Mouse (Mus musculus): ENCODE measurements around the gene Pde4b. TPM values are rescaled to one million over a fixed set of nuclear protein-coding genes. Genes with fewer than 3 reads are reported as not detected.

Pde4b gene
- polyA plus RNA-seq, 1 experiment from 2014 or later, result 44.5 TPM

DNA sequence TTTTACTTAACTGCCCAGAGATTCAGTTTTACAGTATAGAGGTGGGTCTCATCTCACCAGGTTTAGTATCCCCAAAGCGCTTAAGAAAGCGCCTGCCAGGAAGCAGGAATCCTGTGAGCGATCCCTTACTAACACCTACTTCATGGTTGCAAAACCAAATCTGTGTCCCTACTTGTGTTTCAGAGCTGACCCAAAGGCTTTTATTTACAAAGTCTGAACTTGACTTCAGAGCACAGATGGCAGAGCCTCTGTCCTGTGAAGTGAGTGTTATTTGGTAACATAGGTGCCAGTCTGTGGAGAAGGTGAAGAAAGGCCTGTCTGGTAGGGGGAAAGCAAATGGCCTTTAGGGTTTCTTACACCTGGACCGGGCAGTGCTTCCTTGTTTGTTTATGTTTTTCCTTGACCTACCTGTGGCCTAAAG, 486.0 kb downstream of the Pde4b start:
- Histone ChIP-seq H3K4me2 (replicated peaks; ENCODE audit: low read depth, low read length) (peak overlapping the region; percentile 56), H3K9me3 (ENCODE audit: low read length) (no peaks in the 10 kb centered on the region), H3K27ac (ENCODE audit: low read length) (peak overlapping the region; percentile 69), H3K4me1 (ENCODE audit: insufficient read depth, low read depth, low read length) (peaks cover 15% of the 10 kb centered on the region), H3K9ac (replicated peaks; ENCODE audit: low read depth) (peak overlapping the region; percentile 59), H3K27me3 (replicated peaks; ENCODE audit: insufficient read depth, low read length) (no peaks in the 10 kb centered on the region), H3K4me3 (ENCODE audit: low read depth, low read length) (peak overlapping the region; percentile 47), H3K36me3 (ENCODE audit: insufficient read depth, low read length) (no peaks in the 10 kb centered on the region)
- no peak for TF ChIP-seq CTCF (IDR thresholded peaks at IDR 0.05)
- ATAC-seq (no peak), DNase-seq (ENCODE audit: low spot score) (no peak)
- WGBS, result 47% methylated on average over 4 of the region's 4 CpGs

DNA sequence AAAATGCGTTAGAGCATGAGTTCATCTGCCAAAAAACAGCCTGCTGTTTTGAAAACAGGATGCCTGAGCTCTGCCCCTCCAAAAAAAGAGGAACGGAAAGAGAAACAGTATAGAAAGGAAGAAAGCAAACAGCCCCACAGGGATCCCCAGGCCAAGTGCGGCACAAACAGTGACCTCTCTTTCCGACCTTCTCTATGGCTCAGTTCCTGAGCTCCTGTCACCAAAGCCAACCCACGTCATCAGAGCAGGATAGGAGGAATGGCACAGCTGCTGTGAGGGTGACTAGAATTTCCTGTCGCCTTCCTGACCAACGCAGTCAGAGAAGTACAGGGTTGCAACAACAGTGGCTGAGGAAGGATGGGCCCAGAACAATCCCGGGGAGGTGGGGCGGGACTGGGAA, 486.9 kb downstream of the Pde4b start:
- ATAC-seq (peak; percentile 61), DNase-seq (ENCODE audit: low spot score) (peak; percentile 85)
- TF ChIP-seq CTCF (IDR thresholded peaks at IDR 0.05), result no peak
- TF ChIP-seq EP300 (IDR thresholded peaks at IDR 0.05), result peak; percentile 83
- no peaks in the 10 kb centered on the region for H3K27me3 ChIP-seq (replicated peaks; ENCODE audit: insufficient read depth, low read length)
- peak overlapping the region; percentile 69 for H3K27ac ChIP-seq (ENCODE audit: low read length)
- 15% methylated on average over 9 of the region's 9 CpGs for WGBS
- peaks cover 8% of the 10 kb centered on the region; the same call in 1 of the 2 replicates for H3K4me1 ChIP-seq (ENCODE audit: insufficient read depth, low read depth, low read length)
- no peaks in the 10 kb centered on the region for H3K36me3 ChIP-seq (ENCODE audit: insufficient read depth, low read length)
- H3K9me3 ChIP-seq (ENCODE audit: low read length), result no peaks in the 10 kb centered on the region
- H3K4me3 ChIP-seq (ENCODE audit: low read depth, low read length), result peak overlapping the region; percentile 47; the same call in 1 of the 2 replicates
- H3K4me2 ChIP-seq (replicated peaks; ENCODE audit: low read depth, low read length), result peak overlapping the region; percentile 56
- H3K9ac ChIP-seq (replicated peaks; ENCODE audit: low read depth), result peak overlapping the region; percentile 59; the same call in 1 of the 2 replicates

DNA sequence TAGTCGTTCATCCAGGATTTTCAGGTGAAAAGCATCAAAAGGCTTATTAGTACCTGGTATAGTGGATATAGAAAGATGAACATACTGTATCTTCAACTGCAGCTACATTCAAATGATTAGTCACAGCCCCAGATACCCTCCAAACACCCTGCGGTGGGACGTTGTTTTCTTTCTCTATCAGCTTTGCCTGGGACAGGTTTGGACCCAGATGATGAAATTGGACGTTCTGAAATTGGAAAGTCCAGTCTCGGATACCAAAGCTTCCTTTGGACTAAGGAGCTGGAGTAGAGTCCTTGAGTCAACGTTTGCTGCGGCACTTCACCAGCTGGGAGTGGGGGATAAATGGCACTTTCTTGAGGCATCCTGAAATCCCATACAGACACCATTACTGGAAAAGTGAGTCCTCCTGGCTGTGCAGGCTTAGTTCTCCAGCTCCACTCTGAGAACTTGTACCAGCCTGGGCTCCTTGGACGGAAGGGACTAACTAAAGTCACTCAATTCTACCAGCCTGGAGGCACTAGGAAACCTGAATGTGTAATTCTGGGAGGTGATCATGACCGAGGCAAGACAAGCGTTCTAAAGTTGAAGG, 487.4 kb downstream of the Pde4b start:
- 53% methylated on average over 10 of the region's 10 CpGs for WGBS
- Histone ChIP-seq H3K27ac (ENCODE audit: low read length) (peak overlapping the region; percentile 69; the same call in 1 of the 2 replicates), H3K9me3 (ENCODE audit: low read length) (no peaks in the 10 kb centered on the region), H3K4me2 (replicated peaks; ENCODE audit: low read depth, low read length) (peak overlapping the region; percentile 56), H3K27me3 (replicated peaks; ENCODE audit: insufficient read depth, low read length) (no peaks in the 10 kb centered on the region), H3K4me1 (ENCODE audit: insufficient read depth, low read depth, low read length) (peaks cover 5% of the 10 kb centered on the region; the same call in 1 of the 2 replicates), H3K9ac (replicated peaks; ENCODE audit: low read depth) (peak overlapping the region; percentile 9; the same call in 1 of the 2 replicates), H3K4me3 (ENCODE audit: low read depth, low read length) (no peak overlapping the region), H3K36me3 (ENCODE audit: insufficient read depth, low read length) (no peaks in the 10 kb centered on the region)
- no peak for ATAC-seq
- DNase-seq (ENCODE audit: low spot score), result no peak
- TF ChIP-seq EP300 (IDR thresholded peaks at IDR 0.05) (no peak), CTCF (IDR thresholded peaks at IDR 0.05) (no peak)

- DNase-seq (ENCODE audit: low spot score), result no peak
- peaks cover 5% of the 10 kb centered on the region; the same call in 1 of the 2 replicates for H3K4me1 ChIP-seq (ENCODE audit: insufficient read depth, low read depth, low read length)
- no peak for ATAC-seq
- no peak overlapping the region for H3K9ac ChIP-seq (replicated peaks; ENCODE audit: low read depth)
- WGBS, result 88% methylated on average over 6 of the region's 6 CpGs
- no peak for TF ChIP-seq CTCF (IDR thresholded peaks at IDR 0.05)
- no peak for TF ChIP-seq EP300 (IDR thresholded peaks at IDR 0.05)
- no peaks in the 10 kb centered on the region for H3K9me3 ChIP-seq (ENCODE audit: low read length)
- no peaks in the 10 kb centered on the region for H3K27me3 ChIP-seq (replicated peaks; ENCODE audit: insufficient read depth, low read length)
- no peak overlapping the region for H3K27ac ChIP-seq (ENCODE audit: low read length)
- no peak overlapping the region for H3K4me3 ChIP-seq (ENCODE audit: low read depth, low read length)
- no peaks in the 10 kb centered on the region for H3K36me3 ChIP-seq (ENCODE audit: insufficient read depth, low read length)
- peak overlapping the region; percentile 9; the same call in 1 of the 2 replicates for H3K4me2 ChIP-seq (replicated peaks; ENCODE audit: low read depth, low read length)
Observed at GRCm38 (mm10) chr4:102576109-102576508, 488.8 kb downstream of the Pde4b start.

- peaks cover 5% of the 10 kb centered on the region; the same call in 1 of the 2 replicates for H3K4me1 ChIP-seq (ENCODE audit: insufficient read depth, low read depth, low read length)
- no peak overlapping the region for H3K9ac ChIP-seq (replicated peaks; ENCODE audit: low read depth)
- no peaks in the 10 kb centered on the region for H3K36me3 ChIP-seq (ENCODE audit: insufficient read depth, low read length)
- DNase-seq (ENCODE audit: low spot score) (no peak), ATAC-seq (no peak)
- H3K4me2 ChIP-seq (replicated peaks; ENCODE audit: low read depth, low read length), result peak overlapping the region; percentile 30
- H3K27ac ChIP-seq (ENCODE audit: low read length), result peak overlapping the region; percentile 14; the same call in 1 of the 2 replicates
- 70% methylated on average over 14 of the region's 14 CpGs for WGBS
- no peaks in the 10 kb centered on the region for H3K9me3 ChIP-seq (ENCODE audit: low read length)
- no peak for TF ChIP-seq EP300 (IDR thresholded peaks at IDR 0.05)
- no peak overlapping the region for H3K4me3 ChIP-seq (ENCODE audit: low read depth, low read length)
- no peaks in the 10 kb centered on the region for H3K27me3 ChIP-seq (replicated peaks; ENCODE audit: insufficient read depth, low read length)
Observed at GRCm38 (mm10) chr4:102577636-102578035, 490.3 kb downstream of the Pde4b start.

- 84% methylated on average over 4 of the region's 4 CpGs for WGBS
- ATAC-seq, result no peak
- no peak overlapping the region for H3K9ac ChIP-seq (replicated peaks; ENCODE audit: low read depth)
Observed at GRCm38 (mm10) chr4:102579051-102579450, 491.7 kb downstream of the Pde4b start.

More at GRCm38 (mm10) chr4:102579051-102579450, 491.7 kb downstream of the Pde4b start:
- Histone ChIP-seq H3K4me2 (replicated peaks; ENCODE audit: low read depth, low read length) (no peak overlapping the region), H3K4me3 (ENCODE audit: low read depth, low read length) (no peak overlapping the region), H3K27ac (ENCODE audit: low read length) (no peak overlapping the region), H3K4me1 (ENCODE audit: insufficient read depth, low read depth, low read length) (peaks cover 2% of the 10 kb centered on the region; the same call in 1 of the 2 replicates), H3K9me3 (ENCODE audit: low read length) (no peaks in the 10 kb centered on the region), H3K36me3 (ENCODE audit: insufficient read depth, low read length) (no peaks in the 10 kb centered on the region), H3K27me3 (replicated peaks; ENCODE audit: insufficient read depth, low read length) (no peaks in the 10 kb centered on the region)
- TF ChIP-seq CTCF (IDR thresholded peaks at IDR 0.05), result no peak
- TF ChIP-seq EP300 (IDR thresholded peaks at IDR 0.05), result no peak
- no peak for DNase-seq (ENCODE audit: low spot score)

Data from lung, postnatal 0 days (tissue).